Comparison of ENCODE assay signal across 14 mouse cellular contexts in genomic region chr15:78790990-78791389, GRCm38 (mm10). TPM values are rescaled to one million over a fixed set of nuclear protein-coding genes. Genes with fewer than 3 reads are reported as not detected.
DNase-seq lines count a peak whose midpoint lies in the region; ATAC-seq and TF ChIP-seq lines count a peak whose summit lies in the region.
"Had no signal": no experiment of that assay in that cellular context is flagged by ENCODE, and none has a peak within 500 bp of the region (broad histone marks: within the 10 kb centered on the region; RNA-seq: fewer than 3 reads in every experiment).

No protein-coding gene starts in this region.

- TF ChIP-seq EP300 in lung, postnatal 0 days (IDR thresholded peaks at IDR 0.05): no peak

- DNase-seq in gastrocnemius, postnatal 14 days: peak; percentile 17
- DNase-seq in gastrocnemius, postnatal 25 days: no peak
- DNase-seq in kidney, adult 2 months: no peak
- DNase-seq in kidney, adult 18-20 months: no peak
- DNase-seq in lung, postnatal 0 days (ENCODE audit: low spot score): no peak
- no peak for DNase-seq in lung, postnatal 14 days
- no peak for DNase-seq in right cerebral cortex, adult 2 months (ENCODE audit: low spot score in 2 of 2)
- DNase-seq in left cerebral cortex, postnatal 14 days (ENCODE audit: low spot score in 2 of 2): no peak
- DNase-seq: cerebellum, adult 11 months; thymus, adult 2 months had no signal

- no peak for TF ChIP-seq CTCF in kidney, adult 2 months (conservative IDR thresholded peaks at IDR 0.05; ENCODE audit: insufficient read depth, insufficient read length, low read depth, low read length)
- no peak for TF ChIP-seq CTCF in lung, postnatal 0 days (IDR thresholded peaks at IDR 0.05)

- peaks cover 38% of the 10 kb centered on the region for H3K4me1 ChIP-seq in kidney, adult 2 months (ENCODE audit: control insufficient read depth, insufficient read depth, low read length)
- H3K4me1 ChIP-seq in lung, postnatal 0 days (ENCODE audit: insufficient read depth, low read depth, low read length): peaks cover 18% of the 10 kb centered on the region

- H3K27ac ChIP-seq in kidney, adult 2 months (ENCODE audit: insufficient read depth, low read depth, low read length): peak overlapping the region; percentile 45
- H3K27ac ChIP-seq in lung, postnatal 0 days (ENCODE audit: low read length): 0 out of 2 replicates have a peak overlapping the region, but pooled peaks have one; percentile 26
- H3K27ac ChIP-seq: limb, embryonic 12.5 days had no signal

- intact Hi-C loops in gastrocnemius, postnatal 14 days (cut with DNase I; ENCODE audit: low total_unique reads): no loop called here
- intact Hi-C loops in left cerebral cortex, postnatal 14 days (cut with DNase I): no loop called here

- H3K36me3 ChIP-seq in kidney, adult 2 months (ENCODE audit: control insufficient read depth, insufficient read depth, low read length): no peaks in the 10 kb centered on the region; the same call in 1 of the 2 replicates
- H3K36me3 ChIP-seq in lung, postnatal 0 days (ENCODE audit: insufficient read depth, low read length): peaks cover 13% of the 10 kb centered on the region; the same call in 1 of the 2 replicates
- H3K36me3 ChIP-seq: limb, embryonic 12.5 days had no signal

- H3K4me3 ChIP-seq in kidney, adult 2 months (ENCODE audit: insufficient read depth, low read depth, low read length): no peak overlapping the region
- H3K4me3 ChIP-seq in lung, postnatal 0 days (ENCODE audit: low read depth, low read length): no peak overlapping the region
- H3K4me3 ChIP-seq: limb, embryonic 12.5 days had no signal

- no peaks in the 10 kb centered on the region for H3K9me3 ChIP-seq in lung, postnatal 0 days (ENCODE audit: low read length)
- H3K9me3 ChIP-seq: limb, embryonic 12.5 days had no signal

- ATAC-seq in lung, postnatal 0 days: no peak
- ATAC-seq: forebrain, embryonic 16.5 days had no signal

- no peak overlapping the region for H3K9ac ChIP-seq in lung, postnatal 0 days (replicated peaks; ENCODE audit: low read depth)
- H3K9ac ChIP-seq: limb, embryonic 12.5 days had no signal

- 77% methylated on average over 12 of the region's 12 CpGs for WGBS in kidney, adult 2 months
- WGBS in lung, postnatal 0 days: 66% methylated on average over 12 of the region's 12 CpGs

- no peak for TF ChIP-seq POLR2A in kidney, adult 2 months (IDR thresholded peaks at IDR 0.05; ENCODE audit: low read depth, low read length)

- no peaks in the 10 kb centered on the region for H3K27me3 ChIP-seq in kidney, adult 2 months (replicated peaks; ENCODE audit: control insufficient read depth, insufficient read depth, low read length)
- no peaks in the 10 kb centered on the region for H3K27me3 ChIP-seq in lung, postnatal 0 days (replicated peaks; ENCODE audit: insufficient read depth, low read length)

- H3K4me2 ChIP-seq in lung, postnatal 0 days (replicated peaks; ENCODE audit: low read depth, low read length): no peak overlapping the region
- H3K4me2 ChIP-seq: limb, embryonic 12.5 days had no signal

RNA-seq across cellular contexts. Expression of gene Card10, which starts 11.9 kb away (rescaled TPM):
- 1 to 10 TPM; 9.6 to 9.7 TPM for total RNA-seq in gastrocnemius, postnatal 14 days (2021)
- 1 to 10 TPM; 6.4 to 7.8 TPM for total RNA-seq in gastrocnemius, postnatal 25 days (2021)
- 80.4 and 93.7 TPM in 2 replicates for polyA plus RNA-seq in kidney, adult 2 months (2012; rRNA removed)
- 7.5 and 8.3 TPM in 2 replicates for polyA plus RNA-seq in lung, postnatal 0 days (2015; fragmentation: Nextera tagmentation; extraction: Ambion mirVana)
- total RNA-seq in left cerebral cortex, postnatal 14 days (2021): 1 to 10 TPM; 4.0 to 5.1 TPM
- total RNA-seq: common myeloid progenitor, adult 5-6 weeks had no signal

RNA-seq across cellular contexts. Expression of gene Mfng, which starts 17.7 kb away (rescaled TPM):
- total RNA-seq in gastrocnemius, postnatal 14 days (2021): 1 to 10 TPM; 5.6 to 7.1 TPM
- total RNA-seq in gastrocnemius, postnatal 25 days (2021): 1 to 10 TPM; 2.4 to 6.4 TPM
- 15.7 and 16.6 TPM in 2 replicates for polyA plus RNA-seq in kidney, adult 2 months (2012; rRNA removed)
- polyA plus RNA-seq in lung, postnatal 0 days (2015; fragmentation: Nextera tagmentation; extraction: Ambion mirVana): 47.8 and 52.9 TPM in 2 replicates
- 1 to 10 TPM; 5.6 to 6.7 TPM for total RNA-seq in left cerebral cortex, postnatal 14 days (2021)

RNA-seq across cellular contexts. Expression of gene Cdc42ep1, which starts 51.4 kb away (rescaled TPM):
- total RNA-seq in gastrocnemius, postnatal 14 days (2021): 10 to 100 TPM; 22.7 to 23.6 TPM
- 10 to 100 TPM in 1 of 2 experiments, 1 to 10 TPM in 1; 9.3 to 10.5 TPM for total RNA-seq in gastrocnemius, postnatal 25 days (2021)
- polyA plus RNA-seq in kidney, adult 2 months (2012; rRNA removed): 59.2 and 66.7 TPM in 2 replicates
- polyA plus RNA-seq in lung, postnatal 0 days (2015; fragmentation: Nextera tagmentation; extraction: Ambion mirVana): 107 and 109 TPM in 2 replicates
- total RNA-seq in left cerebral cortex, postnatal 14 days (2021): 10 to 100 TPM in 1 of 2 experiments, 1 to 10 TPM in 1; 6.5 to 11.0 TPM
- total RNA-seq: common myeloid progenitor, adult 5-6 weeks; megakaryocyte progenitor cell, adult 5-6 weeks had no signal
